Mouse (Mus musculus): ENCODE measurements around the gene Tbc1d2b. TPM values are rescaled to one million over a fixed set of nuclear protein-coding genes. Genes with fewer than 3 reads are reported as not detected.

Gene Tbc1d2b
- polyA plus RNA-seq, 1 experiment from 2014 or later: 5.2 TPM

- peaks cover 36% of the 10 kb centered on the region for H3K4me1 ChIP-seq
- no peaks in the 10 kb centered on the region for H3K27me3 ChIP-seq (replicated peaks)
- WGBS: 83% methylated on average over 4 of the region's 4 CpGs
- no peak for ATAC-seq (ENCODE audit: extremely low read depth, insufficient number of reproducible peaks, low FRiP score, low TSS enrichment)
- no peak overlapping the region for H3K27ac ChIP-seq (replicated peaks)
- no peak overlapping the region for H3K4me2 ChIP-seq
- H3K9ac ChIP-seq: no peak overlapping the region
- no peak overlapping the region for H3K4me3 ChIP-seq
- no peaks in the 10 kb centered on the region for H3K9me3 ChIP-seq
- peaks cover 26% of the 10 kb centered on the region for H3K36me3 ChIP-seq
Observed at GRCm38 (mm10) chr9:90240560-90240959, 30.0 kb downstream of the Tbc1d2b start.

GRCm38 (mm10) chr9:90237232-90238062 is 33.2 kb downstream of the Tbc1d2b start:
- H3K27ac ChIP-seq (replicated peaks): no peak overlapping the region; the same call in 1 of the 2 replicates
- peaks cover 32% of the 10 kb centered on the region for H3K4me1 ChIP-seq

GRCm38 (mm10) chr9:90236817-90237216 is 33.8 kb downstream of the Tbc1d2b start:
- no peak overlapping the region for H3K4me3 ChIP-seq
- no peak for ATAC-seq (ENCODE audit: extremely low read depth, insufficient number of reproducible peaks, low FRiP score, low TSS enrichment)
- no peak overlapping the region for H3K27ac ChIP-seq (replicated peaks)
- no peak overlapping the region for H3K9ac ChIP-seq
- peaks cover 28% of the 10 kb centered on the region for H3K4me1 ChIP-seq
- H3K4me2 ChIP-seq: no peak overlapping the region
- 90% methylated on average over 5 of the region's 5 CpGs for WGBS
- no peaks in the 10 kb centered on the region for H3K9me3 ChIP-seq
- H3K36me3 ChIP-seq: peaks cover 22% of the 10 kb centered on the region
- no peaks in the 10 kb centered on the region for H3K27me3 ChIP-seq (replicated peaks)

More at GRCm38 (mm10) chr9:90237232-90238062, 33.2 kb downstream of the Tbc1d2b start:
- H3K4me3 ChIP-seq: no peak overlapping the region
- H3K9ac ChIP-seq: no peak overlapping the region
- no peaks in the 10 kb centered on the region for H3K9me3 ChIP-seq
- 56% methylated on average over 9 of the region's 9 CpGs for WGBS
- 0 out of 2 replicates have a peak overlapping the region, but pooled peaks have one; percentile 7 for H3K4me2 ChIP-seq
- 0 out of 2 replicates have a peak, but pooled peaks have one; percentile 31 for ATAC-seq (ENCODE audit: extremely low read depth, insufficient number of reproducible peaks, low FRiP score, low TSS enrichment)
- H3K36me3 ChIP-seq: peaks cover 22% of the 10 kb centered on the region
- H3K27me3 ChIP-seq (replicated peaks): no peaks in the 10 kb centered on the region

- no peak overlapping the region for H3K4me2 ChIP-seq
- H3K27me3 ChIP-seq (replicated peaks): no peaks in the 10 kb centered on the region
- no peak overlapping the region for H3K9ac ChIP-seq
- ATAC-seq (ENCODE audit: extremely low read depth, insufficient number of reproducible peaks, low FRiP score, low TSS enrichment): no peak
- H3K27ac ChIP-seq (replicated peaks): no peak overlapping the region
- H3K9me3 ChIP-seq: no peaks in the 10 kb centered on the region
- no peak overlapping the region for H3K4me3 ChIP-seq
- peaks cover 28% of the 10 kb centered on the region for H3K4me1 ChIP-seq
- peaks cover 16% of the 10 kb centered on the region for H3K36me3 ChIP-seq
- WGBS: 68% methylated on average over 10 of the region's 10 CpGs
Observed at GRCm38 (mm10) chr9:90235258-90235882, 35.2 kb downstream of the Tbc1d2b start.

- no peak for ATAC-seq (ENCODE audit: extremely low read depth, insufficient number of reproducible peaks, low FRiP score, low TSS enrichment)
- WGBS: 54% methylated on average over 5 of the region's 5 CpGs
- H3K9me3 ChIP-seq: no peaks in the 10 kb centered on the region
Observed at GRCm38 (mm10) chr9:90234786-90235185, 35.8 kb downstream of the Tbc1d2b start.

GRCm38 (mm10) chr9:90233906-90234419 is 36.6 kb downstream of the Tbc1d2b start:
- H3K4me3 ChIP-seq: no peak overlapping the region
- H3K27me3 ChIP-seq (replicated peaks): no peaks in the 10 kb centered on the region
- peaks cover 3% of the 10 kb centered on the region for H3K36me3 ChIP-seq
- no peak overlapping the region for H3K27ac ChIP-seq (replicated peaks)
- no peaks in the 10 kb centered on the region for H3K9me3 ChIP-seq
- ATAC-seq (ENCODE audit: extremely low read depth, insufficient number of reproducible peaks, low FRiP score, low TSS enrichment): no peak
- H3K9ac ChIP-seq: no peak overlapping the region
- WGBS: 82% methylated on average over 5 of the region's 5 CpGs
- no peak overlapping the region for H3K4me2 ChIP-seq
- peaks cover 28% of the 10 kb centered on the region for H3K4me1 ChIP-seq

More at GRCm38 (mm10) chr9:90234786-90235185, 35.8 kb downstream of the Tbc1d2b start:
- Histone ChIP-seq H3K27me3 (replicated peaks) (no peaks in the 10 kb centered on the region), H3K4me1 (peaks cover 28% of the 10 kb centered on the region), H3K4me3 (no peak overlapping the region), H3K27ac (replicated peaks) (no peak overlapping the region), H3K4me2 (no peak overlapping the region), H3K36me3 (peaks cover 12% of the 10 kb centered on the region), H3K9ac (no peak overlapping the region)

GRCm38 (mm10) chr9:90232781-90233690 is 37.6 kb downstream of the Tbc1d2b start:
- WGBS: 85% methylated on average over 8 of the region's 8 CpGs
- Histone ChIP-seq H3K36me3 (no peaks in the 10 kb centered on the region; the same call in 1 of the 2 replicates), H3K4me3 (no peak overlapping the region), H3K27ac (replicated peaks) (no peak overlapping the region), H3K9me3 (no peaks in the 10 kb centered on the region), H3K9ac (no peak overlapping the region), H3K4me1 (peaks cover 26% of the 10 kb centered on the region), H3K27me3 (replicated peaks) (no peaks in the 10 kb centered on the region), H3K4me2 (no peak overlapping the region)
- ATAC-seq (ENCODE audit: extremely low read depth, insufficient number of reproducible peaks, low FRiP score, low TSS enrichment): no peak

- H3K4me2 ChIP-seq: no peak overlapping the region
- peak; percentile 23; the same call in 1 of the 2 replicates for ATAC-seq (ENCODE audit: extremely low read depth, insufficient number of reproducible peaks, low FRiP score, low TSS enrichment)
- WGBS: 78% methylated on average over 12 of the region's 12 CpGs
- H3K27ac ChIP-seq (replicated peaks): no peak overlapping the region
- peaks cover 19% of the 10 kb centered on the region for H3K4me1 ChIP-seq
- no peaks in the 10 kb centered on the region for H3K9me3 ChIP-seq
- H3K9ac ChIP-seq: no peak overlapping the region
- H3K36me3 ChIP-seq: peaks cover 34% of the 10 kb centered on the region
- H3K27me3 ChIP-seq (replicated peaks): no peaks in the 10 kb centered on the region
- H3K4me3 ChIP-seq: no peak overlapping the region
Observed at GRCm38 (mm10) chr9:90227171-90227570, 43.4 kb downstream of the Tbc1d2b start.

GRCm38 (mm10) chr9:90226742-90227096 is 43.9 kb downstream of the Tbc1d2b start:
- H3K9ac ChIP-seq: no peak overlapping the region
- no peak overlapping the region for H3K27ac ChIP-seq (replicated peaks)
- ATAC-seq (ENCODE audit: extremely low read depth, insufficient number of reproducible peaks, low FRiP score, low TSS enrichment): no peak
- H3K36me3 ChIP-seq: peaks cover 39% of the 10 kb centered on the region
- no peak overlapping the region for H3K4me2 ChIP-seq
- no peaks in the 10 kb centered on the region for H3K9me3 ChIP-seq
- peaks cover 19% of the 10 kb centered on the region for H3K4me1 ChIP-seq
- 63% methylated on average over 2 of the region's 2 CpGs for WGBS
- H3K27me3 ChIP-seq (replicated peaks): no peaks in the 10 kb centered on the region
- H3K4me3 ChIP-seq: no peak overlapping the region

GRCm38 (mm10) chr9:90226081-90226741 is 44.4 kb downstream of the Tbc1d2b start:
- H3K9me3 ChIP-seq: no peaks in the 10 kb centered on the region
- no peak overlapping the region for H3K9ac ChIP-seq
- H3K4me1 ChIP-seq: peaks cover 19% of the 10 kb centered on the region
- H3K4me3 ChIP-seq: no peak overlapping the region
- no peak for ATAC-seq (ENCODE audit: extremely low read depth, insufficient number of reproducible peaks, low FRiP score, low TSS enrichment)
- H3K27me3 ChIP-seq (replicated peaks): no peaks in the 10 kb centered on the region
- peak overlapping the region; percentile 59 for H3K27ac ChIP-seq (replicated peaks)
- peaks cover 43% of the 10 kb centered on the region for H3K36me3 ChIP-seq
- peak overlapping the region; percentile 7; the same call in 1 of the 2 replicates for H3K4me2 ChIP-seq
- 62% methylated on average over 21 of the region's 21 CpGs for WGBS
